Mouse (Mus musculus): ENCODE results near the gene Celsr1.

GRCm38 (mm10) chr15:86065367-86065766 is 31.8 kb upstream of the Celsr1 start:
- TF ChIP-seq GATA1 (IDR thresholded peaks at IDR 0.05; ENCODE audit: borderline replicate concordance, low read length) (no peak), FLI1 (IDR thresholded peaks at IDR 0.05; ENCODE audit: low read length) (no peak)
